Mouse (Mus musculus): ENCODE results near the gene Gm17657. TPM values are rescaled to one million over a fixed set of nuclear protein-coding genes. Genes with fewer than 3 reads are reported as not detected.

Gene Gm17657
- polyA plus RNA-seq, 1 experiment from 2014 or later = not detected

DNA sequence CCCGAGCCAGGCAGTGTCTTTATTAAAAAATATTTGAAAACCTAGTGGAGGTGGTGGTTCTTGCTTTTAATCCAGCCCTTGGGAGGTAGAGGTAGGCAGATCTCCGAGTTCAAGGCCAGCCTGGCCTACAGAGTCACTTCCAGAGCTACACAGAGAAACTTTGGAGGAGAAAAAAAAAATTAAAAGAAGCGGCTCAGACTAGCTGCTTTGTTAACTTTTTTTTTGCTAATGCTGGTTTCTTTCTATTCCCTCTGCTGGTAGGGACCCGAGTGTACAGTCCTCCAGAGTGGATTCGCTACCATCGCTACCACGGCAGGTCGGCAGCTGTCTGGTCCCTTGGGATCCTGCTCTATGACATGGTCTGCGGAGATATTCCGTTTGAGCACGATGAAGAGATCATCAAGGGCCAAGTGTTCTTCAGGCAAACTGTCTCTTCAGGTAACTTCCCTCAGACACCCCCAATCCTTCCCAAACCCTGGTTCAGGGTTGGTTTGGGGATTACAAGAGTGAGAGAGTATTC, 55.9 kb downstream of the Gm17657 start:
- peak overlapping the region; percentile 91 for H3K4me2 ChIP-seq (ENCODE audit: low read depth, low read length)
- peaks cover 22% of the 10 kb centered on the region for H3K4me1 ChIP-seq (ENCODE audit: control insufficient read depth, insufficient read depth, low read length)
- H3K27ac ChIP-seq (ENCODE audit: low read length) = peak overlapping the region; percentile 91
- H3K36me3 ChIP-seq (ENCODE audit: control insufficient read depth, insufficient read depth, low read length) = peaks cover 9% of the 10 kb centered on the region; the same call in 1 of the 2 replicates
- H3K9ac ChIP-seq (ENCODE audit: low read length) = peak overlapping the region; percentile 67
- peak overlapping the region; percentile 90; the same call in 1 of the 2 replicates for H3K4me3 ChIP-seq (replicated peaks; ENCODE audit: low read length)
- 79% methylated on average over 11 of the region's 11 CpGs for WGBS
- no peaks in the 10 kb centered on the region for H3K27me3 ChIP-seq (ENCODE audit: control insufficient read depth, insufficient read depth, low read length)
- ATAC-seq (ENCODE audit: insufficient read depth, low FRiP score) = no peak
- H3K9me3 ChIP-seq (replicated peaks; ENCODE audit: control insufficient read depth, low read length) = no peaks in the 10 kb centered on the region

DNA sequence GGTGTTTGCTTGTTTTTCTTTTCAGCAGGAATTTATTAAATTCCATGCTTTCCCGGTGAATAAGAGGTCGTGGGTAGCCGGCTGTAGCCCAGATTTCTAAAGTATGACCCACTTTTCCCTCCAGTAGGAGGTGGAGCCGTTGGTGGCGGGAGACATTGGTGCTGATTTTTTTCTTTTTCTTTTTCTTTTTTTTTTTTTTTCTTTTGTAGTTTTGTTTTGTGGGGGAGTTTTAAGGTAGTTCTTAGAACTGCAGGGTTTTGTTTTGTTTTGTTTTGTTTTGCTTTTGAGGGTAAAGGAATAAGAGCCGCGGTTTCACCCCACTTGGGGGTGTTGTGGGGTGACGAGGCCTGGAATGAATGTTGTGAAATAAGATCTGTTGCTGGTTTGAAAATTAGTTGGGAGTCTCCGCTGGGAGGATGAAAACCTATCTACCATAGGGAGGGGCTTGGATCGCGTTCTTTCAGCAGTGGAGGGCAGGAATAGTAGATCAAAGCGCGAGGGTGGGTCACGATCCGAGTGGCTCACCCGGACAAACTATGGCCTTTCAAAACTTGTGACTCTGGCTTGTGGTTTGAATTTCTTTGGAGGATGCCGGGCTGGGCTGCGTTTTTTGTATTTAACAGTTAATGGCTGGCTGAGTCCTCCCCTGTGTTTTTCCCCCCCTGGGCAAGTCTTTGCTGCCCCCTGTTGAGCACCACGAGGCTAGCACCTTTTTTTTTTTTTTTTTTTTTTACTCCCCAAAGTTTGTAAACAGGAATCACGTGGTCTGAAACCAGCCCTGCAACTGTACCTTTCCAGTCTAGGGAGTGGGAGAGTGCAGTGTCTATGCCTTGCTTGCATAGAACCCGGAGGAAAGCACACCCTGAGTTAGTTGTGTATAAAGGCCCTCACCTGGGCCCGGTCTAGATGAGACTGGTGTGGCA, 56.9 kb downstream of the Gm17657 start:
- peak overlapping the region; percentile 90 for H3K9ac ChIP-seq (ENCODE audit: low read length)
- H3K9me3 ChIP-seq (replicated peaks; ENCODE audit: control insufficient read depth, low read length) = no peaks in the 10 kb centered on the region
- no peaks in the 10 kb centered on the region for H3K27me3 ChIP-seq (ENCODE audit: control insufficient read depth, insufficient read depth, low read length)
- H3K4me2 ChIP-seq (ENCODE audit: low read depth, low read length) = peak overlapping the region; percentile 91
- H3K4me1 ChIP-seq (ENCODE audit: control insufficient read depth, insufficient read depth, low read length) = peaks cover 18% of the 10 kb centered on the region
- H3K27ac ChIP-seq (ENCODE audit: low read length) = peak overlapping the region; percentile 91
- H3K4me3 ChIP-seq (replicated peaks; ENCODE audit: low read length) = peak overlapping the region; percentile 90
- no peak for ATAC-seq (ENCODE audit: insufficient read depth, low FRiP score)
- 2% methylated on average over 22 of the region's 22 CpGs for WGBS
- peaks cover 9% of the 10 kb centered on the region; the same call in 1 of the 2 replicates for H3K36me3 ChIP-seq (ENCODE audit: control insufficient read depth, insufficient read depth, low read length)

DNA sequence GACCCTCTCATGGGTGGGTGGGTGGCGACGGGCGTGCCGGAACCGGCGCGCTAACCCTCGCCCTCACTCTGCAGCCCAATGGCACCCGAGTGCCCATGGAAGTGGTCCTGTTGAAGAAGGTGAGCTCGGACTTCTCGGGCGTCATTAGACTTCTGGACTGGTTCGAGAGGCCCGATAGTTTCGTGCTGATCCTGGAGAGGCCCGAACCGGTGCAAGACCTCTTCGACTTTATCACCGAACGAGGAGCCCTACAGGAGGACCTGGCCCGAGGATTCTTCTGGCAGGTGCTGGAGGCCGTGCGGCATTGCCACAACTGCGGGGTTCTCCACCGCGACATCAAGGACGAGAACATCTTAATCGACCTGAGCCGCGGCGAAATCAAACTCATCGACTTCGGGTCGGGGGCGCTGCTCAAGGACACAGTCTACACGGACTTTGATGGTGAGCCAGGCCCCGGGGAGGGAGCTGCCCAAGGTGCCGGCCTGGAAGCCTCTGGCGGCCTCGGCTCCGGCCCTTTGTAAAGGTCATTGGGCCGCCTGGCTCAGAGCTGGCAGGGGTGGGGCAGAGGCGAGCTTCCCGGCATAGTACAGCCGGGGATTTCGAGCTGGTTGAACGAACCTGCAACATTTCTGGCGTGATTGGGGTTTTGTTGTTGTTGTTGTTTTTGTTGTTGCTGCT, 57.7 kb downstream of the Gm17657 start:
- H3K4me3 ChIP-seq (replicated peaks; ENCODE audit: low read length) = peak overlapping the region; percentile 90
- peaks cover 9% of the 10 kb centered on the region; the same call in 1 of the 2 replicates for H3K36me3 ChIP-seq (ENCODE audit: control insufficient read depth, insufficient read depth, low read length)
- H3K9ac ChIP-seq (ENCODE audit: low read length) = peak overlapping the region; percentile 90
- WGBS = under 1% methylated on average over 48 of the region's 48 CpGs
- peaks cover 18% of the 10 kb centered on the region for H3K4me1 ChIP-seq (ENCODE audit: control insufficient read depth, insufficient read depth, low read length)
- ATAC-seq (ENCODE audit: insufficient read depth, low FRiP score) = no peak
- no peaks in the 10 kb centered on the region for H3K27me3 ChIP-seq (ENCODE audit: control insufficient read depth, insufficient read depth, low read length)
- H3K9me3 ChIP-seq (replicated peaks; ENCODE audit: control insufficient read depth, low read length) = no peaks in the 10 kb centered on the region
- peak overlapping the region; percentile 91 for H3K4me2 ChIP-seq (ENCODE audit: low read depth, low read length)
- H3K27ac ChIP-seq (ENCODE audit: low read length) = peak overlapping the region; percentile 91

DNA sequence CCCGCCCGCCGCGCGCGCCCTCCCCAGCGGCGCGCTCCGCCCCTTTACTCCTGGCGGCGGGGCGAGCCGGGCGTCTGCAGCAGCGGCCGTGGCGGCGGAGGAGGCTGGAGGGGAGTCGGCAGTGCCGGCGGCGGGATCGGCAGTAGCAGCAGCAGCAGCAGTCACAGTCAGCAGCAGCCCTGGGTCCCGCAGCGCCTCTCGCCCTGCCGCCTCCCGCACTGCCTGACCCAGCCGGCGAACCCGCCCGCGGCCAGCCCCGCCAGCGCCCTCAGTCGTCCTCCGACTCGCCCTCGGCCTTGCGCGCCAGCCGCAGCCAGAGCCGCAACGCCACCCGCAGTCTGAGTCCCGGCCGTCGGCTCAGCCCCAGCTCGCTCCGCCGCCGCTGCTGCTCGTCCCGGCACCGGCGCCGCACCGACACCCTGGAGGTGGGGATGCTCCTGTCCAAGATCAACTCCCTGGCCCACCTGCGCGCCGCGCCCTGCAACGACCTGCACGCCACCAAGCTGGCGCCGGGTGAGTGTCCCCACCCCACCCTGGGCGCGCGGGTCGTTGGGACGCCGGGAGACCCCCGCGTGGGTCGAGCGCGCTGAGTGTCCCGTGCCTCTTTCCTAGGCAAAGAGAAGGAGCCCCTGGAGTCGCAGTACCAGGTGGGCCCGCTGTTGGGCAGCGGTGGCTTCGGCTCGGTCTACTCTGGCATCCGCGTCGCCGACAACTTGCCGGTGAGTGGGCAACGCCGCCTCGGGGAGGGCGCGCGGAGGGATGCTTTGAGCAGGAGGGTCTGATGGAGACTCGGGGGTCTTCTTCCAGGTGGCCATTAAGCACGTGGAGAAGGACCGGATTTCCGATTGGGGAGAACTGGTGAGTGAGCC, 58.5 kb downstream of the Gm17657 start, which contains the start of gene Pim1:
Pim1 (plus strand) TSS at position 41 of the 869 bp plus-strand sequence.
- Histone ChIP-seq H3K36me3 (ENCODE audit: control insufficient read depth, insufficient read depth, low read length) (peaks cover 9% of the 10 kb centered on the region; the same call in 1 of the 2 replicates), H3K9me3 (replicated peaks; ENCODE audit: control insufficient read depth, low read length) (no peaks in the 10 kb centered on the region), H3K4me2 (ENCODE audit: low read depth, low read length) (peak within 1 kb of the TSS; percentile 91), H3K27ac (ENCODE audit: low read length) (peak within 1 kb of the TSS; percentile 91), H3K4me3 (replicated peaks; ENCODE audit: low read length) (peak within 1 kb of the TSS; percentile 90), H3K4me1 (ENCODE audit: control insufficient read depth, insufficient read depth, low read length) (peaks cover 18% of the 10 kb centered on the region), H3K27me3 (ENCODE audit: control insufficient read depth, insufficient read depth, low read length) (no peaks in the 10 kb centered on the region), H3K9ac (ENCODE audit: low read length) (peak within 1 kb of the TSS; percentile 90)
- ATAC-seq (ENCODE audit: insufficient read depth, low FRiP score) = no peak; the same call in none of the 2 replicates
- WGBS = under 1% methylated on average over 69 of the region's 99 CpGs

DNA sequence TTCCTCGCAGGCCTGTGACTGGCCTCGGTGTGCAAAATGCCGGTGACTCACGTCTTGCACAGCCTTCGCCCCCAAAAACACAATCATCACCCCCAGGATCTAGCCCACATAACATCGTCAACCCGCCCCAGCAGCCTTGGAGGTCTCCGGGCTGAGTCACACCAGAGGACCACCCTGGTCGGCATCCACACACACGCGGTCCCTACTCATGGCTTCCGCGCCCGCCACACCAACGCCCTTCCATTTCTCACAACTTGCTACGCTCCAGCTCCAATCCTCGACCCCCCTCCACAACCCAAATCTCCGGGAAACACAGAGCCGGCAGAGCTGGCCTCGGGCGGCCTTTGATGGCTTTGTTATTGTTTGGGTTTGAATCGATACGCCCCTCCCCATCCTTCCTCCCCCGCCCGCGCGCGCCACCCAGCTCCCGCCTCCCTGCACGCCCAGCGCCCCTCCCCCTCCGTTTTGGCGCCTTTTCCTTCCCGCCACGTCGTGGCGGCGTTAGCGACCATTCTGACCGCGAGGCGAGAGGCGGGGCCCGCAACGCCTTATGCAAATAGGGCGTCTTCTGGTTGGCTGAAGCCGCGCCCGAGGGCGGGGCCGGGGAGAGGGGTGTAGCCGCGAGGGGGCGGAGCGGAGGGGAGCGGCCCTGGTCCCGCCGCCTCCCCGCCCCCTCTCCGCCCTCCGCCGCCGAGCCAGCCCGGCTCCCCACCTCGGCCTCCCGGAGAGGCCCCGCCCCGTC, 59.3 kb downstream of the Gm17657 start:
- ATAC-seq (ENCODE audit: insufficient read depth, low FRiP score) = peak; percentile 93
- WGBS = under 1% methylated on average over 62 of the region's 68 CpGs
- no peaks in the 10 kb centered on the region for H3K27me3 ChIP-seq (ENCODE audit: control insufficient read depth, insufficient read depth, low read length)
- peak overlapping the region; percentile 90 for H3K4me3 ChIP-seq (replicated peaks; ENCODE audit: low read length)
- peak overlapping the region; percentile 83 for H3K27ac ChIP-seq (ENCODE audit: low read length)
- peak overlapping the region; percentile 91 for H3K4me2 ChIP-seq (ENCODE audit: low read depth, low read length)
- H3K4me1 ChIP-seq (ENCODE audit: control insufficient read depth, insufficient read depth, low read length) = peaks cover 18% of the 10 kb centered on the region
- peaks cover 9% of the 10 kb centered on the region; the same call in 1 of the 2 replicates for H3K36me3 ChIP-seq (ENCODE audit: control insufficient read depth, insufficient read depth, low read length)
- peak overlapping the region; percentile 90 for H3K9ac ChIP-seq (ENCODE audit: low read length)
- H3K9me3 ChIP-seq (replicated peaks; ENCODE audit: control insufficient read depth, low read length) = no peaks in the 10 kb centered on the region

DNA sequence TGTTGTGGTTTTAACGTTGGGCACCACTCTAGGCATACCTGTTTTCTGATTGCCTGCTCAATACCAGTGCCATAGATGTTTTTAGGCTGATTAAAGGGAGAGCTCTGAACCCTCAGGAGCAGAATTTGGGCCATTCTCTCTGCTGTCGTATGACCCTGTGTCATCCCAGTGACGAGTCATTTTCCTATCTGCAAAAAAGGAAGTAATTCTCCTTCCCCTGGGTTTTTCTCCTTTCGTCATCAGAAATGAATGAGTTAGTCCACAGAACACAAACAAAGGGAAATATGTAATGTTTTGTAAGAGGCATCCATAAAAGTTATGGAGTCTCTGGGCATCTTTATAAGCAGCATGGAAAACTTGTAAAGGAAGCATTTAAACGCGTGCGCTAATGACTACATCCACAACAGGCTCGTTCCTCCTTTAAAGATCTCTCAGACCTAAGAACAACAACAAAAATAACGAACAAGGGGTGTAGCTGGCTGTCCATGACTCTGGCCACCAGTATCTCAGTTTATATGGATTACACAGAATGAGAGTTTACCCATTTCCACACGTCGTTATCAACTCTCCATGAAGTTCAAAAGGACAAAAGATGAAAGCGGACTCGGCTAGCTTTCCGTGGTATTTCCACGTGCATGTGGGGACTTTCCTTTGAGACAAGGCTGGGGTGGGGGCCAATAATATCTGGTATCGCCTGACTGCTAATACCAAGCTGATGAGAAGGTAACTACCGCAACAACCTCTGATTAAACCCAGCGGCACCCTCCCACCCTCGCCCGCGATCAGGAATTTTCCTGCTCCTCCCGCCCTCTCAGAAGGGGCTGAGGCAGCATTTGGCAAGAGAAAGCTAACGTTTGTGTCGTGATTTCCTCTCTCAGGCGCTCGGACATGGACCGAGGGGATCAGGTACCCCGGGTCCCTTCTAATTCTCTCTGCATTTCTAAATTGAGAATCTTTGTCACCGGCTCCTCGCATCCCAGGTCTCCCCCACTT, 60.2 kb downstream of the Gm17657 start:
- Histone ChIP-seq H3K4me3 (replicated peaks; ENCODE audit: low read length) (peak overlapping the region; percentile 65), H3K27ac (ENCODE audit: low read length) (peak overlapping the region; percentile 83), H3K9me3 (replicated peaks; ENCODE audit: control insufficient read depth, low read length) (no peaks in the 10 kb centered on the region), H3K36me3 (ENCODE audit: control insufficient read depth, insufficient read depth, low read length) (peaks cover 5% of the 10 kb centered on the region; the same call in 1 of the 2 replicates), H3K9ac (ENCODE audit: low read length) (peak overlapping the region; percentile 75), H3K4me1 (ENCODE audit: control insufficient read depth, insufficient read depth, low read length) (peaks cover 15% of the 10 kb centered on the region), H3K27me3 (ENCODE audit: control insufficient read depth, insufficient read depth, low read length) (no peaks in the 10 kb centered on the region), H3K4me2 (ENCODE audit: low read depth, low read length) (peak overlapping the region; percentile 82)
- WGBS = 5% methylated on average over 30 of the region's 30 CpGs
- ATAC-seq (ENCODE audit: insufficient read depth, low FRiP score) = no peak

DNA sequence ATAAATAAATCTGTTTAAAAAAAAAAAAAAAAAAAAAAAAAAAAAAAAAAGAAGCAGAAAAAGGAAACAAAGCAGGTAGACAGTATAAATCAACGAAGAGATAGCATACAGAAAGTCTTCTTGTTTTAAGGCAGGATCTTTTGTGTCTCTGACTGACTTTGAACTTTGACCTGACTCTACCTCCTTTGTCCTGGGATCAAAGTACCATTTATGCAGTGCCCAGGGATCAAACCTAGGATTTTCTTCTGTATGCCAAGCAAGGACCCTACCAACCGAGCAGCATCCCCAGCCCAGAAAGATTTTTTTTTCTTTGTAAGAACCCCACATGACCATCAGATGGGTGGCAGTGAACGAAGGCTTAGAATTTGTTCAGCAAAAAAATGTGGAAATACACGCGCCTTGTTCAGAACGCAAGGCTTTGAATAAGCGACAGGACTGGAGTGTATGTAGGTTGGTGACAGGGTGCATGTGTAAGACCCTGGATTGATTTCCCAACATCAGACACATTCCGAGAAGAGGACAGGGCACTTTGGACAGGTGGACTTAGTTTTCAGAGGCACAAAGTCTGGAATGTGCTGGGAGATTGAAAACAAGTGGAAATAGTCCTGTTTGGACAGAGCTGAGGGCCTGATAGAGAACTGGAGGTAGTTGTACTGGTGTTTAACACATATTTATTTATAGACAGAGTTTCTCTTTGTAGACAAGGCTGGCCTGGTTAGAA, 61.0 kb downstream of the Gm17657 start:
- Histone ChIP-seq H3K4me3 (replicated peaks; ENCODE audit: low read length) (no peak overlapping the region), H3K36me3 (ENCODE audit: control insufficient read depth, insufficient read depth, low read length) (no peaks in the 10 kb centered on the region), H3K4me1 (ENCODE audit: control insufficient read depth, insufficient read depth, low read length) (peaks cover 11% of the 10 kb centered on the region), H3K4me2 (ENCODE audit: low read depth, low read length) (no peak overlapping the region), H3K27me3 (ENCODE audit: control insufficient read depth, insufficient read depth, low read length) (no peaks in the 10 kb centered on the region), H3K9me3 (replicated peaks; ENCODE audit: control insufficient read depth, low read length) (no peaks in the 10 kb centered on the region), H3K27ac (ENCODE audit: low read length) (no peak overlapping the region), H3K9ac (ENCODE audit: low read length) (no peak overlapping the region)
- 84% methylated on average over 8 of the region's 8 CpGs for WGBS
- ATAC-seq (ENCODE audit: insufficient read depth, low FRiP score) = no peak

Measured in stomach, embryonic 16.5 days (tissue).